Mouse (Mus musculus) embryonic fibroblast, embryonic 13.5 days (primary cell): ENCODE data around the gene Hist1h2br.
"Not testable (repeated sequence)": the region's sequence is repeated elsewhere in the genome, so short reads cannot be mapped to it uniquely, and the experiment has no call there.

Source experiments
- CTCF ChIP-seq: IDR thresholded peaks from 2 replicates; pipeline ENCODE4 v1.5.1; 2011; ENCODE audit warnings: mild to moderate bottlenecking, control low read depth, low read length, moderate library complexity, borderline replicate concordance; ENCODE audit not compliant: insufficient read depth
- POLR2A ChIP-seq: IDR thresholded peaks from 2 replicates; pipeline ENCODE4 v1.6.1; 2011; ENCODE audit warnings: low read depth, mild to moderate bottlenecking, control low read depth, low read length, moderate library complexity

- TF ChIP-seq POLR2A, CTCF: not testable (repeated sequence)
These were observed 17.2 kb downstream of the Hist1h2br start for GRCm38 (mm10) chr13:21850696-21851095.
